Mouse (Mus musculus) ES-E14 (cell line): ENCODE measurements around the gene Ecm2.

Experiments
- CHD2 ChIP-seq: IDR thresholded peaks from 2 replicates; pipeline ENCODE4 v1.6.1; 2014; ENCODE audit warnings: mild to moderate bottlenecking, low read depth, low read length, inconsistent platforms
- HCFC1 ChIP-seq: IDR thresholded peaks from 2 replicates; pipeline ENCODE4 v1.6.1; 2012; ENCODE audit warnings: low read length, inconsistent platforms, borderline replicate concordance; ENCODE audit not compliant: insufficient read depth
- ZNF384 ChIP-seq: IDR thresholded peaks from 2 replicates; pipeline ENCODE4 v1.6.1; 2012; ENCODE audit warnings: low read depth, low read length, inconsistent platforms

DNA sequence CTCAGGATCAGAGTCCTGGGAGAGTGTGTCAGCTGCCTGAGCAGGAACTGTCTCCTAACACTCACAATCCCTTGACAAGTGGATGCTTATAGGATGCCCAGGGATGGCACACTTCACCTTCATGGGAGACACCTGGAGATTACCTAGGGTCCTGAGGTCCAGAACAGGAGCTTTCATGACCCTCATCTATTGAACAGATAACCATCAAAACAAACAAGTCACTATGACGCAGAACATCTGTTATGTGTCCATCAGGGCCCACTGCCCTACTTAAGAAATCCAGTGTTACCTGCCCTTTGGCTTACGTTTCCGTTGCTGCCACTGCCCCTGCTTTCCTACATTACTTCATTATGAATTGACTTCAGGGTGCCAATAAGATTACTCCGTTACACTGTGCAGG is 1.2 kb downstream of the Ecm2 start:
- TF ChIP-seq HCFC1 (no peak), CHD2 (no peak), ZNF384 (no peak)
